Mouse (Mus musculus): Measurements from ENCODE around the gene Miga1. TPM values are rescaled to one million over a fixed set of nuclear protein-coding genes. Genes with fewer than 3 reads are reported as not detected.

The Miga1 gene
- total RNA-seq, 1 experiment = 28.7 TPM

DNA sequence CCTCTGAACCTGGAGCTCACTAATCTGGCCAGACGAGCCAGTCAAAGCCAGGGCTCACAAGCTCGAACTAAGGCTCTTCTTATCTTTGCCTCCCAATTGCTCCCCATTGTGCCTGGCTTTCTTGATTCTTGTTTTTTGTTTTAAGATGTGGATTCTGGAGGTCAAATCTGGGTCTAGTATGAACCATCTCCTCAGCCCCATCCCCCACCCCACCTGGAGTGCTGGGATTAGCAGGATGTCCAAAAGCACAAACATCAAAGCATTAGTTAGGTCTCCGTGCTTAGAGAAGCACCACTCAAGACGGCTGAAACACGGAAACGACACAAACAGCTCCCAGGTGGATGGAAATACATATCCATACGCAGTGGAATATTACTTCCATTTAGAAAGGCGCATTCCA lies 4.1 kb downstream of the Miga1 start:
- no peak for DNase-seq (ENCODE audit: low read depth, low spot score)
- Histone ChIP-seq H3K4me1 (ENCODE audit: control insufficient read depth in 2 of 2, insufficient read depth in 2 of 2, low read length in 2 of 2, poor library complexity in 1 of 2) (peaks cover 2 to 12% of the 10 kb centered on the region in 2 experiments; a peak in 1 of 4 replicates), H3K4me3 (ENCODE audit: insufficient read depth in 1 of 2, low read depth in 1 of 2, low read length in 2 of 2, poor library complexity in 1 of 2, severe bottlenecking in 1 of 2) (no peak overlapping the region), H3K36me3 (ENCODE audit: control insufficient read depth, insufficient read depth, low read length, poor library complexity, severe bottlenecking) (peaks cover 18% of the 10 kb centered on the region), H3K27ac (ENCODE audit: insufficient read depth, low read depth, low read length, poor library complexity, severe bottlenecking) (no peak overlapping the region), H3K9ac (ENCODE audit: insufficient read depth, low read depth, low read length, poor library complexity, severe bottlenecking) (no peak overlapping the region), H3K9me3 (ENCODE audit: control insufficient read depth, insufficient read depth, low read depth, low read length) (no peaks in the 10 kb centered on the region)
- in situ Hi-C loops (cut with MboI; ENCODE audit: low sequenced_read_pairs in 2 of 2, unreplicated experiment in 2 of 2) = no loop called here
- TF ChIP-seq MAFK (IDR thresholded peaks at IDR 0.05; ENCODE audit: insufficient read depth, low read depth, low read length) = no peak
- TF ChIP-seq ZC3H11A (IDR thresholded peaks at IDR 0.05; ENCODE audit: borderline replicate concordance, low read depth, low read length) = no peak
- TF ChIP-seq ZNF384 (IDR thresholded peaks at IDR 0.05; ENCODE audit: low read depth, low read length) = no peak
- no peak for TF ChIP-seq HCFC1 (IDR thresholded peaks at IDR 0.05; ENCODE audit: borderline replicate concordance, insufficient read depth, low read length)
- TF ChIP-seq CHD2 (IDR thresholded peaks at IDR 0.05; ENCODE audit: low read depth, low read length) = no peak

DNA sequence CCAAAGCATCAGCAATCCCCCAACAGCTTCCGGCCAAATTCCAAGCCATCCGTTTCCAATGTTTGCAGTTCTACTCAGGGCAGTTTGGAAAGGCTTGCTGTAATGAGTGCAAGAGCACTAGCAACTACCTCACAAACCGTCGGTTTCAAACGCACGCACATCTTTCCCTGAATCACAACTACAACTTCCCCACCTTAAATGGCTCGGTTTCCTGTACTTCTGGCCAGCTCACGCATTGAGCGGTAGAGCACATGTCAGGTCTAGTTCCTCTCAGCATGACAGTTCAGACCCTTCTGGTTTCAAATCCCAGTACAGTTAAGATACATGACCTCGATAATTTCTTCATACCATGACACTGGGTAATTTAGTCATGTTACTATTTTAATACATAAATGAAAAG lies 6.6 kb downstream of the Miga1 start:
- H3K4me1 ChIP-seq (ENCODE audit: control insufficient read depth in 2 of 2, insufficient read depth in 2 of 2, low read length in 2 of 2, poor library complexity in 1 of 2) = peaks cover 2 to 11% of the 10 kb centered on the region in 2 experiments; a peak in 1 of 4 replicates
- in situ Hi-C loops (cut with MboI; ENCODE audit: low sequenced_read_pairs in 2 of 2, unreplicated experiment in 2 of 2) = no loop called here
- TF ChIP-seq MAFK (IDR thresholded peaks at IDR 0.05; ENCODE audit: insufficient read depth, low read depth, low read length) = no peak
- TF ChIP-seq ZNF384 (IDR thresholded peaks at IDR 0.05; ENCODE audit: low read depth, low read length) = no peak
- TF ChIP-seq HCFC1 (IDR thresholded peaks at IDR 0.05; ENCODE audit: borderline replicate concordance, insufficient read depth, low read length) = no peak
- no peak for TF ChIP-seq ZC3H11A (IDR thresholded peaks at IDR 0.05; ENCODE audit: borderline replicate concordance, low read depth, low read length)
- no peak for TF ChIP-seq CHD2 (IDR thresholded peaks at IDR 0.05; ENCODE audit: low read depth, low read length)
- no peak for DNase-seq (ENCODE audit: low read depth, low spot score)
- no peaks in the 10 kb centered on the region for H3K9me3 ChIP-seq (ENCODE audit: control insufficient read depth, insufficient read depth, low read depth, low read length)
- no peak overlapping the region for H3K4me3 ChIP-seq (ENCODE audit: insufficient read depth in 1 of 2, low read depth in 1 of 2, low read length in 2 of 2, poor library complexity in 1 of 2, severe bottlenecking in 1 of 2)
- H3K36me3 ChIP-seq (ENCODE audit: control insufficient read depth, insufficient read depth, low read length, poor library complexity, severe bottlenecking) = peaks cover 17% of the 10 kb centered on the region
- H3K9ac ChIP-seq (ENCODE audit: insufficient read depth, low read depth, low read length, poor library complexity, severe bottlenecking) = peak overlapping the region; percentile 12; the same call in 1 of the 2 replicates
- no peak overlapping the region for H3K27ac ChIP-seq (ENCODE audit: insufficient read depth, low read depth, low read length, poor library complexity, severe bottlenecking)

DNA sequence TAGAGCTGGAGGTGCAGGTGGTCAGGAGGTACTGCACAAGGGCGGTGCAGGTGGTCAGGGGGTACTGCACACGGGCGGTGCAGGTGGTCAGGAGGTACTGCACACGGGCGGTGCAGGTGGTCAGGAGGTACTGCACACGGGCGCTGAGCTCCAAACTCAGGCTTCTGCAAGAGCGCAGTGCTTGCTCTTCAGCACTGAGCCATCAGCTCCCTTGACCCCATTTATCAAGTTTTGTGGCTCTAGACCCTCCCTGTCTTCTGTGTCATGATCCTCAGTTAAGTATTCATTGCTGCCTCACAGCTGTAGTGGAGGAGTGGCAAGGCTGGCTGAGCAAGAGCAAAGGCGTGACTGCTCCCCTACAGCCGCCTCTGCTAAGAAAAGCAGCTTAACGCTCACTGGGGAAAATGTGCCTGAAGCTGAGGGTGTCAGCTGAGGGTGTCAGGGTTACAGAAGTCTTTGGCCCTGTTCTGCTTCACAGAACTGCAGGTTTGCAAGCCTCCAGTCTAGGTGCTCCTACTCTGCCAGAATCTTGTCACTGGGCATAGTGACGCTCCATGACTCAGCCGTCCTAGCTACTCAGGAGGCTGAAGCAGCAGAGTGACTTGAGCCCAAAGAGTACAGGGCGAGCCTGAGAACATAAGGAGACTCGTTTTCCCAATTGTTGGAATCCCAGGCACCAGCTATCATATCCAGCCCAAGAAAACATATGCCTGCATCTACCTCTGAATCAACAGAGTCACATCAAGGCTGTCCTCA lies 7.5 kb downstream of the Miga1 start:
- H3K9me3 ChIP-seq (ENCODE audit: control insufficient read depth, insufficient read depth, low read depth, low read length) = no peaks in the 10 kb centered on the region
- no peak overlapping the region for H3K27ac ChIP-seq (ENCODE audit: insufficient read depth, low read depth, low read length, poor library complexity, severe bottlenecking)
- peaks cover 2 to 10% of the 10 kb centered on the region in 2 experiments; a peak in 1 of 4 replicates for H3K4me1 ChIP-seq (ENCODE audit: control insufficient read depth in 2 of 2, insufficient read depth in 2 of 2, low read length in 2 of 2, poor library complexity in 1 of 2)
- H3K9ac ChIP-seq (ENCODE audit: insufficient read depth, low read depth, low read length, poor library complexity, severe bottlenecking) = no peak overlapping the region
- peaks cover 16% of the 10 kb centered on the region for H3K36me3 ChIP-seq (ENCODE audit: control insufficient read depth, insufficient read depth, low read length, poor library complexity, severe bottlenecking)
- no peak for DNase-seq (ENCODE audit: low read depth, low spot score)
- TF ChIP-seq ZC3H11A (IDR thresholded peaks at IDR 0.05; ENCODE audit: borderline replicate concordance, low read depth, low read length) (no peak), CHD2 (IDR thresholded peaks at IDR 0.05; ENCODE audit: low read depth, low read length) (no peak), ZNF384 (IDR thresholded peaks at IDR 0.05; ENCODE audit: low read depth, low read length) (no peak), MAFK (IDR thresholded peaks at IDR 0.05; ENCODE audit: insufficient read depth, low read depth, low read length) (no peak), HCFC1 (IDR thresholded peaks at IDR 0.05; ENCODE audit: borderline replicate concordance, insufficient read depth, low read length) (no peak)
- H3K4me3 ChIP-seq (ENCODE audit: insufficient read depth in 1 of 2, low read depth in 1 of 2, low read length in 2 of 2, poor library complexity in 1 of 2, severe bottlenecking in 1 of 2) = peak overlapping the region in 1 of 2 experiments; percentile 43; a peak in 1 of 4 replicates
- in situ Hi-C loops (cut with MboI; ENCODE audit: low sequenced_read_pairs in 2 of 2, unreplicated experiment in 2 of 2) = no loop called here

DNA sequence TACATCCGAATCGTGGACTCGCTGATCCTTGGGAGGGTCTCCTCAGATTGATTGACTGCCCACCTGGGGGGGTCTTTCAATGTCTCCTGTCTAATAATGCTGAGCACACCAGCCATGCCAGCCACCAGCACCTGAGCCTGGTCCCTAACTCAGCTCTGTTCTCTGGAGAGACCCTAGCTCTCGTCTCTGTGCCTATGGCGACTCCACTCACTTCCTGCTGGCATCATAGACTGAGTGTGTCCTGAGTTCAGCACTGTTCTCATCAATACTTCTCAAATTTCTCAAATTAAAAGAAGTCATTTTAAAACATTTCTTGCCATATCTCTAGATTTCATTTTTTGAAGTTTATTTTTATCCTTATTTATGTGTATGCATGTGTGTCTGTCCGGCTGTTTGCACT lies 8.1 kb downstream of the Miga1 start:
- H3K9ac ChIP-seq (ENCODE audit: insufficient read depth, low read depth, low read length, poor library complexity, severe bottlenecking) = no peak overlapping the region
- H3K4me1 ChIP-seq (ENCODE audit: control insufficient read depth in 2 of 2, insufficient read depth in 2 of 2, low read length in 2 of 2, poor library complexity in 1 of 2) = peaks cover 2 to 10% of the 10 kb centered on the region in 2 experiments; a peak in 1 of 4 replicates
- no peak for DNase-seq (ENCODE audit: low read depth, low spot score)
- no peak overlapping the region for H3K27ac ChIP-seq (ENCODE audit: insufficient read depth, low read depth, low read length, poor library complexity, severe bottlenecking)
- TF ChIP-seq ZNF384 (IDR thresholded peaks at IDR 0.05; ENCODE audit: low read depth, low read length) (no peak), CHD2 (IDR thresholded peaks at IDR 0.05; ENCODE audit: low read depth, low read length) (no peak), ZC3H11A (IDR thresholded peaks at IDR 0.05; ENCODE audit: borderline replicate concordance, low read depth, low read length) (no peak), HCFC1 (IDR thresholded peaks at IDR 0.05; ENCODE audit: borderline replicate concordance, insufficient read depth, low read length) (no peak), MAFK (IDR thresholded peaks at IDR 0.05; ENCODE audit: insufficient read depth, low read depth, low read length) (no peak)
- no peaks in the 10 kb centered on the region for H3K9me3 ChIP-seq (ENCODE audit: control insufficient read depth, insufficient read depth, low read depth, low read length)
- H3K4me3 ChIP-seq (ENCODE audit: insufficient read depth in 1 of 2, low read depth in 1 of 2, low read length in 2 of 2, poor library complexity in 1 of 2, severe bottlenecking in 1 of 2) = no peak overlapping the region
- in situ Hi-C loops (cut with MboI; ENCODE audit: low sequenced_read_pairs in 2 of 2, unreplicated experiment in 2 of 2) = no loop called here
- H3K36me3 ChIP-seq (ENCODE audit: control insufficient read depth, insufficient read depth, low read length, poor library complexity, severe bottlenecking) = peaks cover 14% of the 10 kb centered on the region

Data from ES-E14 (cell line).